Comparison of ENCODE assay signal across 8 mouse cellular contexts in genomic region chr7:5125549-5126406, GRCm38 (mm10). TPM values are rescaled to one million over a fixed set of nuclear protein-coding genes. Genes with fewer than 3 reads are reported as not detected.
DNase-seq lines count a peak whose midpoint lies in the region; ATAC-seq lines count a peak whose summit lies in the region.

TSS of gene Rasl2-9 (minus strand) at chr7:5125950.

- DNase-seq in CD4-positive helper T cell, adult 2 months (ENCODE audit: low read depth, low spot score) = peak; percentile 27
- peak; percentile 48 for DNase-seq in c-Kit-positive CD71-positive TER-119-positive erythroid progenitor cells, embryonic 14.5 days (ENCODE audit: low spot score)
- DNase-seq in kidney, postnatal 36 days = peak; percentile 79 to 91
- peak; percentile 53 for DNase-seq in liver, embryonic 13.5 days
- DNase-seq in natural killer cell, adult 2 months (ENCODE audit: low spot score in 2 of 2) = peak; percentile 26 to 70
- peak; percentile 82 for DNase-seq in splenic B cell, adult 2 months (ENCODE audit: low read depth, low spot score)

- no peaks in the 10 kb centered on the region for H3K27me3 ChIP-seq in forebrain, embryonic 12.5 days
- H3K27me3 ChIP-seq in heart, embryonic 16.5 days (ENCODE audit: control insufficient read depth, insufficient read depth, low read length) = no peaks in the 10 kb centered on the region
- 0 out of 2 replicates have a peak, but pooled peaks cover 5% of the 10 kb centered on the region for H3K27me3 ChIP-seq in liver, embryonic 13.5 days
- no peaks in the 10 kb centered on the region for H3K27me3 ChIP-seq in splenic B cell, adult 2 months (ENCODE audit: control insufficient read depth, insufficient read depth, low read length, poor library complexity, severe bottlenecking)

- ATAC-seq in forebrain, embryonic 12.5 days (ENCODE audit: low FRiP score) = peak; percentile 73; the same call in 1 of the 2 replicates
- ATAC-seq in heart, embryonic 16.5 days (replicated peaks; ENCODE audit: extremely low read depth, insufficient read depth, low FRiP score) = peak; percentile 92
- ATAC-seq in liver, embryonic 13.5 days (ENCODE audit: low read depth) = peak; percentile 82

- peak within 1 kb of the TSS; percentile 53 for H3K4me2 ChIP-seq in forebrain, embryonic 12.5 days
- peak within 1 kb of the TSS; percentile 61 for H3K4me2 ChIP-seq in heart, embryonic 16.5 days (ENCODE audit: low read depth, low read length)
- H3K4me2 ChIP-seq in liver, embryonic 13.5 days = peak within 1 kb of the TSS; percentile 61

- peaks cover 4% of the 10 kb centered on the region; the same call in 1 of the 2 replicates for H3K4me1 ChIP-seq in forebrain, embryonic 12.5 days
- H3K4me1 ChIP-seq in heart, embryonic 16.5 days (ENCODE audit: control insufficient read depth, insufficient read depth, low read length) = peaks cover 4% of the 10 kb centered on the region; the same call in 1 of the 2 replicates
- H3K4me1 ChIP-seq in liver, embryonic 13.5 days (replicated peaks) = peaks cover 8% of the 10 kb centered on the region; the same call in 1 of the 2 replicates

- peak within 1 kb of the TSS; percentile 33 for H3K4me3 ChIP-seq in forebrain, embryonic 12.5 days (replicated peaks)
- H3K4me3 ChIP-seq in heart, embryonic 16.5 days (ENCODE audit: low read length) = peak within 1 kb of the TSS; percentile 48
- peak within 1 kb of the TSS; percentile 44 for H3K4me3 ChIP-seq in liver, embryonic 13.5 days (replicated peaks)

- no peaks in the 10 kb centered on the region for H3K36me3 ChIP-seq in forebrain, embryonic 12.5 days (replicated peaks)
- H3K36me3 ChIP-seq in heart, embryonic 16.5 days (ENCODE audit: control insufficient read depth, insufficient read depth) = no peaks in the 10 kb centered on the region
- H3K36me3 ChIP-seq in liver, embryonic 13.5 days = no peaks in the 10 kb centered on the region
- no peaks in the 10 kb centered on the region for H3K36me3 ChIP-seq in splenic B cell, adult 2 months (ENCODE audit: control insufficient read depth, insufficient read depth, low read length, poor library complexity, severe bottlenecking)

- 21% methylated on average over 42 of the region's 42 CpGs for WGBS in forebrain, embryonic 12.5 days
- 16% methylated on average over 42 of the region's 42 CpGs for WGBS in heart, embryonic 16.5 days
- 13% methylated on average over 42 of the region's 42 CpGs for WGBS in liver, embryonic 13.5 days (ENCODE audit: insufficient replicate concordance)

- H3K9ac ChIP-seq in forebrain, embryonic 12.5 days = peak within 1 kb of the TSS; percentile 44
- peak within 1 kb of the TSS; percentile 52 for H3K9ac ChIP-seq in heart, embryonic 16.5 days (ENCODE audit: low read length)
- H3K9ac ChIP-seq in liver, embryonic 13.5 days = peak within 1 kb of the TSS; percentile 46

- H3K9me3 ChIP-seq in forebrain, embryonic 12.5 days = no peaks in the 10 kb centered on the region
- H3K9me3 ChIP-seq in heart, embryonic 16.5 days (replicated peaks; ENCODE audit: control insufficient read depth, low read length) = no peaks in the 10 kb centered on the region
- no peaks in the 10 kb centered on the region for H3K9me3 ChIP-seq in liver, embryonic 13.5 days (replicated peaks)

- H3K27ac ChIP-seq in forebrain, embryonic 12.5 days = no peak within 1 kb of the TSS
- peak within 1 kb of the TSS; percentile 31 for H3K27ac ChIP-seq in heart, embryonic 16.5 days (ENCODE audit: low read length)
- no peak within 1 kb of the TSS for H3K27ac ChIP-seq in liver, embryonic 13.5 days

RNA-seq across cellular contexts. Expression of gene Rasl2-9, which starts in this region (rescaled TPM):
- polyA plus RNA-seq in forebrain, embryonic 12.5 days (2016; fragmentation: Nextera tagmentation; extraction: Ambion mirVana) = 0.40 and 0.51 TPM in 2 replicates
- 1.8 and 2.7 TPM in 2 replicates for polyA plus RNA-seq in heart, embryonic 16.5 days (2015; fragmentation: Nextera tagmentation; extraction: Ambion mirVana)
- 0.19 and 0.24 TPM in 2 replicates for polyA plus RNA-seq in liver, embryonic 13.5 days (2015; fragmentation: Nextera tagmentation; extraction: Ambion mirVana)

Comparison
In these comparisons a context has a peak if more than half of its experiments do, and no peak if none do; other contexts are left out.
1. Peak in ATAC-seq, H3K4me3 ChIP-seq, H3K9ac ChIP-seq and H3K4me2 ChIP-seq in forebrain, embryonic 12.5 days; RNA of the gene not detected or under 1 TPM.
2. Peak in DNase-seq, ATAC-seq, H3K4me3 ChIP-seq, H3K9ac ChIP-seq and H3K4me2 ChIP-seq in liver, embryonic 13.5 days; RNA of the gene not detected or under 1 TPM.
3. DNase-seq: peak in every context shown above with its lines; median percentile 85 in kidney, postnatal 36 days; 82 in splenic B cell, adult 2 months; 53 in liver, embryonic 13.5 days; 48 in c-Kit-positive CD71-positive TER-119-positive erythroid progenitor cells, embryonic 14.5 days; 48 in natural killer cell, adult 2 months; 27 in CD4-positive helper T cell, adult 2 months.